Mouse (Mus musculus) limb, embryonic 13.5 days (tissue): Measurements from ENCODE around the gene Surf4. TPM values are rescaled to one million over a fixed set of nuclear protein-coding genes. Genes with fewer than 3 reads are reported as not detected.
A peak's percentile ranks its signal among the peaks of the same experiment; 100 is the strongest.

ENCODE experiments used
- ATAC-seq: fragments of 200-750 bp; cut with Nextera tagmentation; 2 replicates; pipeline ENCODE4 v1.8.0; 2017; ENCODE audit warnings: low read depth, moderate number of reproducible peaks, moderate TSS enrichment; ENCODE audit not compliant: low FRiP score
- H3K27ac ChIP-seq: fragments of 300-500 bp; sonication (generic); 2 replicates; pipeline ENCODE4 v1.5.1; 2015; ENCODE audit warnings: inconsistent platforms, mild to moderate bottlenecking, moderate library complexity
- H3K27me3 ChIP-seq: fragments of 300-500 bp; sonication (generic); 2 replicates; pipeline ENCODE4 v1.6.1; 2015; ENCODE audit warnings: mild to moderate bottlenecking, inconsistent platforms
- H3K36me3 ChIP-seq: fragments of 300-500 bp; sonication (generic); 2 replicates; pipeline ENCODE4 v1.6.1; 2015; ENCODE audit warnings: inconsistent platforms, mild to moderate bottlenecking, moderate library complexity
- H3K4me1 ChIP-seq: fragments of 300-500 bp; sonication (generic); 2 replicates; pipeline ENCODE4 v1.6.1; 2015; ENCODE audit warnings: inconsistent platforms
- H3K4me2 ChIP-seq: fragments of 300-500 bp; sonication (generic); replicated peaks from 2 replicates; pipeline ENCODE4 v1.6.1; 2015; ENCODE audit warnings: inconsistent platforms, mild to moderate bottlenecking, moderate library complexity
- H3K4me3 ChIP-seq: fragments of 300-500 bp; sonication (generic); 2 replicates; pipeline ENCODE4 v1.5.1; 2015; ENCODE audit warnings: moderate library complexity, mild to moderate bottlenecking, inconsistent platforms
- H3K9ac ChIP-seq: fragments of 300-500 bp; sonication (generic); 2 replicates; pipeline ENCODE4 v1.6.1; 2015; ENCODE audit warnings: mild to moderate bottlenecking, inconsistent platforms
- H3K9me3 ChIP-seq: fragments of 300-500 bp; sonication (generic); 2 replicates; pipeline ENCODE4 v1.6.1; 2016; ENCODE audit warnings: inconsistent platforms
- WGBS: fragments of 180-500 bp; shearing (Covaris S2); methylation state at CpG from one replicate; pipeline ENCODE4 v1.1.7; 2015; 5-methylcytosine and 5-hydroxymethylcytosine counted together
- polyA plus RNA-seq: library from polyadenylated mRNA; unstranded; fragments of >200 nt; fragmentation: Nextera tagmentation; extraction: Ambion mirVana; gene quantifications from 2 replicates; pipeline ENCODE4 v1.2.1, GENCODE M21; 2015

Surf4 gene
- polyA plus RNA-seq, 1 experiment from 2014 or later: 280 TPM

- WGBS: 79% methylated on average over 8 of the region's 8 CpGs
- no peak overlapping the region for H3K4me3 ChIP-seq
- H3K27ac ChIP-seq: no peak overlapping the region
- H3K9ac ChIP-seq: no peak overlapping the region
- H3K9me3 ChIP-seq: no peaks in the 10 kb centered on the region
- H3K4me2 ChIP-seq: no peak overlapping the region
- H3K36me3 ChIP-seq: peaks cover 96% of the 10 kb centered on the region
- H3K27me3 ChIP-seq: no peaks in the 10 kb centered on the region
- no peaks in the 10 kb centered on the region for H3K4me1 ChIP-seq
- ATAC-seq: no peak
These were observed 19.1 kb upstream of the Surf4 start for GRCm38 (mm10) chr2:26952866-26953265.

- H3K36me3 ChIP-seq: peaks cover 92% of the 10 kb centered on the region
- no peak for ATAC-seq
- WGBS: 95% methylated on average over 4 of the region's 4 CpGs
These were observed 18.5 kb upstream of the Surf4 start for GRCm38 (mm10) chr2:26952193-26952592.

GRCm38 (mm10) chr2:26951346-26951905 lies 17.7 kb upstream of the Surf4 start:
- Histone ChIP-seq H3K9ac (no peak overlapping the region), H3K4me1 (no peaks in the 10 kb centered on the region), H3K4me3 (no peak overlapping the region), H3K4me2 (no peak overlapping the region), H3K9me3 (no peaks in the 10 kb centered on the region), H3K27ac (no peak overlapping the region), H3K36me3 (peaks cover 90% of the 10 kb centered on the region), H3K27me3 (no peaks in the 10 kb centered on the region)
- 85% methylated on average over 8 of the region's 8 CpGs for WGBS
- ATAC-seq: no peak

More at GRCm38 (mm10) chr2:26952193-26952592, 18.5 kb upstream of the Surf4 start:
- H3K27ac ChIP-seq: no peak overlapping the region
- H3K9me3 ChIP-seq: no peaks in the 10 kb centered on the region
- no peak overlapping the region for H3K4me3 ChIP-seq
- no peak overlapping the region for H3K4me2 ChIP-seq
- H3K9ac ChIP-seq: no peak overlapping the region
- H3K27me3 ChIP-seq: no peaks in the 10 kb centered on the region
- H3K4me1 ChIP-seq: no peaks in the 10 kb centered on the region

- H3K4me2 ChIP-seq: no peak overlapping the region
- WGBS: 86% methylated on average over 2 of the region's 2 CpGs
- H3K27ac ChIP-seq: no peak overlapping the region
- H3K27me3 ChIP-seq: no peaks in the 10 kb centered on the region
- no peak for ATAC-seq
- no peak overlapping the region for H3K4me3 ChIP-seq
- H3K9me3 ChIP-seq: no peaks in the 10 kb centered on the region
- no peaks in the 10 kb centered on the region for H3K4me1 ChIP-seq
- no peak overlapping the region for H3K9ac ChIP-seq
- H3K36me3 ChIP-seq: peaks cover 81% of the 10 kb centered on the region
These were observed 16.7 kb upstream of the Surf4 start for GRCm38 (mm10) chr2:26950411-26950810.

GRCm38 (mm10) chr2:26943253-26943652 lies 9.5 kb upstream of the Surf4 start:
- Histone ChIP-seq H3K27me3 (no peaks in the 10 kb centered on the region), H3K4me1 (no peaks in the 10 kb centered on the region), H3K9me3 (no peaks in the 10 kb centered on the region), H3K27ac (no peak overlapping the region), H3K4me2 (no peak overlapping the region), H3K36me3 (0 out of 2 replicates have a peak, but pooled peaks cover 12% of the 10 kb centered on the region), H3K9ac (no peak overlapping the region), H3K4me3 (no peak overlapping the region)
- WGBS: 85% methylated on average over 3 of the region's 3 CpGs
- no peak for ATAC-seq

- H3K27me3 ChIP-seq: no peaks in the 10 kb centered on the region
- H3K4me1 ChIP-seq: no peaks in the 10 kb centered on the region
- no peaks in the 10 kb centered on the region for H3K9me3 ChIP-seq
- H3K36me3 ChIP-seq: 0 out of 2 replicates have a peak, but pooled peaks cover 3% of the 10 kb centered on the region
- H3K4me3 ChIP-seq: no peak overlapping the region
- no peak overlapping the region for H3K27ac ChIP-seq
- H3K4me2 ChIP-seq: no peak overlapping the region
- WGBS: 47% methylated on average over 5 of the region's 5 CpGs
- ATAC-seq: no peak
- no peak overlapping the region for H3K9ac ChIP-seq
These were observed 7.8 kb upstream of the Surf4 start for GRCm38 (mm10) chr2:26941539-26941938.

- no peak for ATAC-seq
- peaks cover 4% of the 10 kb centered on the region for H3K36me3 ChIP-seq
- no peak overlapping the region for H3K4me2 ChIP-seq
- H3K4me1 ChIP-seq: peaks cover 10% of the 10 kb centered on the region
- no peak overlapping the region for H3K27ac ChIP-seq
- H3K27me3 ChIP-seq: no peaks in the 10 kb centered on the region
- no peak overlapping the region for H3K4me3 ChIP-seq
- WGBS: 73% methylated on average over 1 of the region's 1 CpGs
- H3K9me3 ChIP-seq: no peaks in the 10 kb centered on the region
- no peak overlapping the region; the same call in 1 of the 2 replicates for H3K9ac ChIP-seq
These were observed 2.7 kb upstream of the Surf4 start for GRCm38 (mm10) chr2:26936425-26936824.

- ATAC-seq: no peak
- Histone ChIP-seq H3K27me3 (no peaks in the 10 kb centered on the region), H3K27ac (no peak overlapping the region), H3K9ac (no peak overlapping the region), H3K36me3 (peaks cover 15% of the 10 kb centered on the region), H3K4me3 (no peak overlapping the region), H3K9me3 (no peaks in the 10 kb centered on the region), H3K4me2 (no peak overlapping the region), H3K4me1 (peaks cover 22% of the 10 kb centered on the region)
- 89% methylated on average over 2 of the region's 2 CpGs for WGBS
These were observed 1.6 kb upstream of the Surf4 start for GRCm38 (mm10) chr2:26935286-26935685.

- H3K4me3 ChIP-seq: peak overlapping the region; percentile 97
- peak overlapping the region; percentile 100 for H3K9ac ChIP-seq
- peak overlapping the region; percentile 91 for H3K27ac ChIP-seq
- peaks cover 41% of the 10 kb centered on the region for H3K4me1 ChIP-seq
- WGBS: 1% methylated on average over 49 of the region's 49 CpGs
- H3K9me3 ChIP-seq: no peaks in the 10 kb centered on the region
- H3K36me3 ChIP-seq: peaks cover 41% of the 10 kb centered on the region
- H3K4me2 ChIP-seq: peak overlapping the region; percentile 82
- peak; percentile 58 for ATAC-seq
- H3K27me3 ChIP-seq: no peaks in the 10 kb centered on the region
These were observed 1.0 kb downstream of the Surf4 start for GRCm38 (mm10) chr2:26932473-26933303.

- Histone ChIP-seq H3K27ac (no peak overlapping the region), H3K9ac (no peak overlapping the region; the same call in 1 of the 2 replicates), H3K27me3 (no peaks in the 10 kb centered on the region), H3K4me2 (no peak overlapping the region), H3K4me1 (peaks cover 42% of the 10 kb centered on the region), H3K4me3 (no peak overlapping the region), H3K36me3 (peaks cover 62% of the 10 kb centered on the region), H3K9me3 (no peaks in the 10 kb centered on the region)
- WGBS: 40% methylated on average over 1 of the region's 1 CpGs
- ATAC-seq: no peak
These were observed 3.3 kb downstream of the Surf4 start for GRCm38 (mm10) chr2:26930390-26930789.

GRCm38 (mm10) chr2:26927745-26928476 lies 5.8 kb downstream of the Surf4 start:
- Histone ChIP-seq H3K4me1 (peaks cover 42% of the 10 kb centered on the region), H3K4me3 (no peak overlapping the region), H3K4me2 (no peak overlapping the region), H3K36me3 (peaks cover 87% of the 10 kb centered on the region), H3K9me3 (no peaks in the 10 kb centered on the region), H3K27me3 (no peaks in the 10 kb centered on the region), H3K27ac (no peak overlapping the region), H3K9ac (peak overlapping the region; percentile 15; the same call in 1 of the 2 replicates)
- 90% methylated on average over 6 of the region's 6 CpGs for whole genome bisulfite sequencing
- ATAC-seq: no peak

- WGBS: 70% methylated on average over 9 of the region's 9 CpGs
- Histone ChIP-seq H3K4me1 (peaks cover 15% of the 10 kb centered on the region), H3K9ac (no peak overlapping the region), H3K36me3 (peaks cover 91% of the 10 kb centered on the region), H3K4me3 (no peak overlapping the region), H3K4me2 (no peak overlapping the region), H3K9me3 (no peaks in the 10 kb centered on the region), H3K27ac (no peak overlapping the region), H3K27me3 (no peaks in the 10 kb centered on the region)
- no peak for ATAC-seq
These were observed 11.9 kb downstream of the Surf4 start for GRCm38 (mm10) chr2:26921784-26922183.
